Mouse (Mus musculus) neural tube, embryonic 11.5 days (tissue): ENCODE data around the gene Bsdc1. TPM values are rescaled to one million over a fixed set of nuclear protein-coding genes. Genes with fewer than 3 reads are reported as not detected.

ENCODE experiments used
- ATAC-seq: fragments of 200-750 bp; cut with Nextera tagmentation; 2 replicates; pipeline ENCODE4 v1.8.0; 2017; ENCODE audit warnings: moderate number of reproducible peaks, mild to moderate bottlenecking, moderate TSS enrichment, moderate library complexity; ENCODE audit not compliant: insufficient read depth, low FRiP score, low TSS enrichment
- DNase-seq: peaks from one replicate; pipeline ENCODE4 v3.0.0-alpha.2; 2015; ENCODE audit warnings: low spot score
- H3K27ac ChIP-seq: fragments of 300-500 bp; sonication (generic); 2 replicates; pipeline ENCODE4 v1.5.1; 2014; ENCODE audit warnings: low read depth, mild to moderate bottlenecking, low read length
- H3K27me3 ChIP-seq: fragments of 300-500 bp; sonication (generic); 2 replicates; pipeline ENCODE4 v1.6.1; 2014; ENCODE audit warnings: mild to moderate bottlenecking, low read length, mixed read lengths; ENCODE audit not compliant: control insufficient read depth, insufficient read depth
- H3K36me3 ChIP-seq: fragments of 300-500 bp; sonication (generic); 2 replicates; pipeline ENCODE4 v1.6.1; 2014; ENCODE audit warnings: mild to moderate bottlenecking, low read length, moderate library complexity, mixed read lengths; ENCODE audit not compliant: control insufficient read depth, insufficient read depth
- H3K4me1 ChIP-seq: fragments of 300-500 bp; sonication (generic); 2 replicates; pipeline ENCODE4 v1.6.1; 2014; ENCODE audit warnings: low read length, mixed read lengths; ENCODE audit not compliant: control insufficient read depth, insufficient read depth
- H3K4me2 ChIP-seq: fragments of 300-500 bp; sonication (generic); 2 replicates; pipeline ENCODE4 v1.6.1; 2014; ENCODE audit warnings: low read depth, mild to moderate bottlenecking, moderate library complexity
- H3K4me3 ChIP-seq: fragments of 300-500 bp; sonication (generic); 2 replicates; pipeline ENCODE4 v1.5.1; 2014; ENCODE audit warnings: low read depth, low read length
- H3K9ac ChIP-seq: fragments of 300-500 bp; sonication (generic); 2 replicates; pipeline ENCODE4 v1.6.1; 2014; ENCODE audit warnings: mild to moderate bottlenecking, low read length
- H3K9me3 ChIP-seq: fragments of 300-500 bp; sonication (generic); 2 replicates; pipeline ENCODE4 v1.6.1; 2016; ENCODE audit warnings: low read length; ENCODE audit not compliant: control insufficient read depth
- WGBS: fragments of 180-500 bp; shearing (Covaris S2); extraction: QIAGEN DNeasy Blood & Tissue Kit; methylation state at CpG from one replicate; pipeline ENCODE4 v1.1.7; 2014; 5-methylcytosine and 5-hydroxymethylcytosine counted together
- polyA plus RNA-seq: library from polyadenylated mRNA; unstranded; fragments of >200 nt; fragmentation: Nextera tagmentation; extraction: Ambion mirVana; gene quantifications from 2 replicates; pipeline ENCODE4 v1.2.1, GENCODE M21; 2014

The Bsdc1 gene
- polyA plus RNA-seq, 1 experiment from 2014 or later = 31.7 TPM

DNA sequence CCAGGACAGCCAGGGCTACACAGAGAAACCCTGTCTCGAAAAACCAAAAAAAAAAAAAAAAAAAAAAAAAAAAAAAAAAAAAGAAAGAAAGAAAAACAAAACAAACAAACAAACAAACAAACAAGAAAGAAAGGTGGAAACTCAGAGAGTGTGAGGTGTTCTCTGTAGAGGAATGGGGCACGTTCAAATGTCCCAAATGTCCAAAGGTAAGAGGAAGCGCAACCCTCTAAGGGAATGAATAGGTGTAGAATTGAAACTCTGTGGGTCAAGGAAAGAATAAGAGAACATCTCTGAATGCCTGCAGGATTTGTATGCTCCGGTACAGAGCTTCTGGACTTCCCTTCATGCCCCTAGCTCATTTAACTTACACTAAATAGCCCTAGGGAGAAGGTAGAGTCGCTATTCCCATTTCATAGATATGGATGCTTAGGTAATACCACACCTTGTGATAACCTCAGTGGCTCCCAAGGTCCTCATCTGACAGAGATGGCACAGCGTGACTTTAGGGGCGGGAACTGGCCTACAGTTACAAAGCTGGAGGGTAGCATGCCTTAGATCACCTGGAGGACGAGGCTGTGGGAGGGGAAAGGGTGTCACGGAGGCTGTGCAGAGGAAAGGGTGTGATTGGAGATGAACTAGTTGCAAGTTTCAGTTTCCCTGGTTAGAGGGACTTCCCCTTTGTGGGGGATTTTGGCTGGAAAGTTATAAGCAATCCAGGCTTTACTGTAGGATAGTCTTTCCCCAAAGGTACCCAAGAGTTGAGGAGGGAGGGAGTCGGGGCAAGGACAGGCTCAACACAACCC, 46.3 kb downstream of the Bsdc1 start:
- Histone ChIP-seq H3K36me3 (no peaks in the 10 kb centered on the region), H3K27me3 (no peaks in the 10 kb centered on the region), H3K4me1 (peaks cover 19% of the 10 kb centered on the region), H3K4me3 (no peak overlapping the region), H3K4me2 (no peak overlapping the region), H3K9ac (no peak overlapping the region), H3K27ac (no peak overlapping the region), H3K9me3 (no peaks in the 10 kb centered on the region)
- ATAC-seq = no peak
- no peak for DNase-seq
- 75% methylated on average over 9 of the region's 10 CpGs for WGBS

DNA sequence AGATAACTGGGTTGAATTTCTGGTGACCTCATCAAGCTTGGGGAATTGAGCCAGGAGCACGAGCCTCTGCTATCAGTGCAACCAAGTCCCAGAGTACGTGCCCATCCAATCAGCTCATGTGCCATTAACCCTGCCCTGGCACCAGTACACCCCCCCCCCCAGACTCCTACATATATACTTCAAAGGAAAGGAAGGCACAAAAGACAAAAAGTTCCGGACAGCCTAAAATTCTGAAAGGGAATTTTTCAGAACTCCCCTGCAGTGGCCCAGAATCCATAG, 46.8 kb downstream of the Bsdc1 start:
- H3K4me1 ChIP-seq = peaks cover 21% of the 10 kb centered on the region
- no peaks in the 10 kb centered on the region for H3K9me3 ChIP-seq
- no peaks in the 10 kb centered on the region for H3K36me3 ChIP-seq
- 66% methylated on average over 3 of the region's 3 CpGs for WGBS
- no peak for ATAC-seq
- no peaks in the 10 kb centered on the region for H3K27me3 ChIP-seq
- H3K9ac ChIP-seq = no peak overlapping the region
- no peak overlapping the region for H3K4me3 ChIP-seq
- no peak for DNase-seq
- no peak overlapping the region for H3K4me2 ChIP-seq
- H3K27ac ChIP-seq = no peak overlapping the region

DNA sequence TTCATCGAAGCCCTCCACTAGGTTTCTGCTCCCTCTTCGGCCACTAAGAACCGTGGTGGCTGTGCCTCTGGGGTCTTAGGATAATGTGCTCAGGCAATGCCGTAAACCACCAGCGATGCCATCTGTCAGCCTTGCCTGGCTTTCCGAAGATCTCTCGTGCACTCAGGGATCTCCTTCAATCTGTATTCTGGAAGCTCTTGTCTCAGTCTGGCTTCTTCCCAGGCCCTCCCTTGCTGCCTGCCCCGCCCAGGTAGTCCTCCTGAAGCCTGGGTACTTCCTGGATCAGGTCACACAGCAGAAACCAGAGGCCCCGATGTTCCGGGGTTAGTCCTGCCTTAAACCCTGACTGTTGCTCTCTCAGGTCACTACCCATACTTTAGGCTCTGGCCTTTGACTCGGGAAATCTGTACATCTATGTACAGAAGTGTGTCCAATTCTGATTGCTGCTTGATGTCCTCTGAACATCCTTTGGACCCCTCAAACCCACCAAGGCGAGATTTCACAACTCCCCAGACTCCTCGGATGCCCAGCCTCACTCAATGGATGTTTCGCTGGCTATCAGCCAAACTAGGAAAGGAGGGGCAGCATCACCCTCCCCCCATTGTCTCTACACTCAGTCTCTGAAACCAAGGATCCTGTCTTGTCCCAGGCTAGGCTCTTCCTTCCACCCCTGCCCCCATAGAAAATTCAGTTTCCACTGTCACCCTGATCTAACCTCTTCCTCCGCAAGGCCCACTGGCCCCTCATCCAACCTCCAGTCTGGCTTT, 47.6 kb downstream of the Bsdc1 start:
- WGBS = 62% methylated on average over 15 of the region's 15 CpGs
- Histone ChIP-seq H3K27me3 (no peaks in the 10 kb centered on the region), H3K4me2 (no peak overlapping the region), H3K4me3 (no peak overlapping the region), H3K4me1 (peaks cover 21% of the 10 kb centered on the region), H3K36me3 (no peaks in the 10 kb centered on the region), H3K27ac (0 out of 2 replicates have a peak overlapping the region, but pooled peaks have one; percentile 14), H3K9ac (no peak overlapping the region), H3K9me3 (no peaks in the 10 kb centered on the region)
- ATAC-seq = no peak
- DNase-seq = no peak

DNA sequence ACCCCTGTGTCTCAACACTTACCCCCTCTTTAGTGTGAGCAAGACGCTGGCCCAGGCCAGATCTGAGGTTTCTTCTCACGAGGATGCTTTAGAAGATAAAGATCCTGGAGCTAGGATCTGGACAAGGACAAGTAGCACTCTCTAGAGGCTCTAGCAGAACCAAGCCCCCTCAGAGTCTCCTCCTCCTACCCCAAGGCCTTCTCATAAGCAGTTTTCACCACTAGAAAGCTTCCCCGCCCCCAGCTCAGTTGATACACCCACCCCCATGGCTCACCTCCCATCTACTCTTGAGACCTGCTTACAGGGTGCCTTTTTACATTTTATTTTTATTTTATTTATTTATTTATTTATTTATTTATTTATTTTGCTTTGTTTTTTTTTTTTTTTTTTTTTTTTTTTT, 48.3 kb downstream of the Bsdc1 start:
- DNase-seq = no peak
- Histone ChIP-seq H3K27ac (0 out of 2 replicates have a peak overlapping the region, but pooled peaks have one; percentile 14), H3K9ac (no peak overlapping the region), H3K4me1 (peaks cover 21% of the 10 kb centered on the region), H3K36me3 (no peaks in the 10 kb centered on the region), H3K9me3 (no peaks in the 10 kb centered on the region), H3K27me3 (no peaks in the 10 kb centered on the region), H3K4me2 (no peak overlapping the region), H3K4me3 (no peak overlapping the region)
- no peak for ATAC-seq
- 75% methylated on average over 3 of the region's 3 CpGs for WGBS

DNA sequence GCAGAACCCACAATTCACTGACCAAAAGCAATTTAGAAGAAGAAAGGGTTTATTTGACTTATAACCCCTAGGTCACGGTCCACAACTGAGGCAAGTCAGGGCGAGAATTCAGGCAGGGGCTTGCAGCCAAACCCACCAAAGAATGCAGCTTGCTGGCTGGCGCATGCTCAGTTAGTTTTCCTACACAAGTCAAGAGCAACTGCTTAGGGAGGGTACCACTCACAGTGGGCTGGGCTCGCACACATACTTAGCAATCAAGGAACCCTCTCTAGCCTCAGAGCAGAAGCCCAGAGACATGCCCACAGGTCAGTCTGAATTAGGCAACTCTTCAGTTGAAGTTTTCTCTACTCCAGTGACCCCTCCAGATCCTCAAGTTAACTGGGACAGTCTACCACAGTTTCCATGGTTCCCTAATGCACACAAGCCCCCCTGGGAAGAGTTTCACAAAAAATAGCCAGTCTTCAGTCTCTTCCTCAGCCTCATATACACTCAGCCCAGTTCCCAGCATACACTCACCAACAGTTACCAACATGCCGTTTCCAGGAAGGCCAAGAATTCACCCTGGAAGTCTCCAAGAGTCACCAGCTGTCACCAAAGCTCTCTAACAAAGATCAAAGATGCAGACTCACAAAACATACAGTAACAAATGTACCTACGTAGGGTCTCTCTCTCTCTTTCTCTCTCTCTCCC, 49.5 kb downstream of the Bsdc1 start:
- peaks cover 23% of the 10 kb centered on the region for H3K4me1 ChIP-seq
- 0 out of 2 replicates have a peak overlapping the region, but pooled peaks have one; percentile 18 for H3K9ac ChIP-seq
- peak overlapping the region; percentile 83 for H3K27ac ChIP-seq
- DNase-seq = no peak
- H3K36me3 ChIP-seq = 0 out of 2 replicates have a peak, but pooled peaks cover 2% of the 10 kb centered on the region
- ATAC-seq = no peak
- H3K9me3 ChIP-seq = no peaks in the 10 kb centered on the region
- WGBS = 49% methylated on average over 6 of the region's 6 CpGs
- H3K27me3 ChIP-seq = no peaks in the 10 kb centered on the region
- no peak overlapping the region; the same call in 1 of the 2 replicates for H3K4me2 ChIP-seq
- no peak overlapping the region for H3K4me3 ChIP-seq

DNA sequence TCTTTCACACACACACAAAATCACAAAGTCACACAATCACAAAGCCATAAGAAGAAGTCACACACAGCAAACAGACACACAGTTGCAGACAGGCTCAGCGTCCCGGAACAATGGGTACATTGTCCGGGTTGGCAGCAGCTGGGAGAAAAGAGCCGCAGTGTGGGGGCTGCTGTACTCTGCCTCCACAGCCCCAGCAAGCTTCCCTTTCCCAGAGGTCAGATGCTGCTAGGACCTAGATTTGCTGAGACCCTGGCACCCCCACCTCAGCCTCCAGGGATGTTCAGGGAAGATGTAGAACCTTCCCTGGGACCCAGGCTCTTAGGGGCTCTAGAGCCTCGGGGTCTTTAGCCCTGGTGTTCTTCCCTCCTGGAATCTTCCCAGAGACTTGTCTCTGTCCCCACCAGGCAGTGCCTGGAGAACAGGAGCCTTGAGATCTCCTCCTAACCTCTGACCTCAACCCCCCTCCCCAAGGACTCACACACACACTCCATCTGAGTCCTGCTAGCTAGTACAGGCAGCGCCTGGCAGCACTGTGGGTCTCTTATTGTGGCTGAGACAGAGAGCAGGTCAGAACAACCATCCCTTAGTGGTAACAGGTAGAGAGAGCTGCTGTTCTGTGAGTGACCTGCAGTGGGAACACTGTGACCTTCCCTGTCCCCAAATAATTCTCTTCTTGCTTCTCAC, 50.2 kb downstream of the Bsdc1 start:
- H3K4me2 ChIP-seq = peak overlapping the region; percentile 15; the same call in 1 of the 2 replicates
- ATAC-seq = no peak
- 30% methylated on average over 6 of the region's 6 CpGs for WGBS
- H3K27me3 ChIP-seq = no peaks in the 10 kb centered on the region
- peak; percentile 60 for DNase-seq
- H3K4me1 ChIP-seq = peaks cover 23% of the 10 kb centered on the region
- 0 out of 2 replicates have a peak, but pooled peaks cover 2% of the 10 kb centered on the region for H3K36me3 ChIP-seq
- peak overlapping the region; percentile 18; the same call in 1 of the 2 replicates for H3K9ac ChIP-seq
- no peaks in the 10 kb centered on the region for H3K9me3 ChIP-seq
- H3K27ac ChIP-seq = peak overlapping the region; percentile 83
- H3K4me3 ChIP-seq = no peak overlapping the region

DNA sequence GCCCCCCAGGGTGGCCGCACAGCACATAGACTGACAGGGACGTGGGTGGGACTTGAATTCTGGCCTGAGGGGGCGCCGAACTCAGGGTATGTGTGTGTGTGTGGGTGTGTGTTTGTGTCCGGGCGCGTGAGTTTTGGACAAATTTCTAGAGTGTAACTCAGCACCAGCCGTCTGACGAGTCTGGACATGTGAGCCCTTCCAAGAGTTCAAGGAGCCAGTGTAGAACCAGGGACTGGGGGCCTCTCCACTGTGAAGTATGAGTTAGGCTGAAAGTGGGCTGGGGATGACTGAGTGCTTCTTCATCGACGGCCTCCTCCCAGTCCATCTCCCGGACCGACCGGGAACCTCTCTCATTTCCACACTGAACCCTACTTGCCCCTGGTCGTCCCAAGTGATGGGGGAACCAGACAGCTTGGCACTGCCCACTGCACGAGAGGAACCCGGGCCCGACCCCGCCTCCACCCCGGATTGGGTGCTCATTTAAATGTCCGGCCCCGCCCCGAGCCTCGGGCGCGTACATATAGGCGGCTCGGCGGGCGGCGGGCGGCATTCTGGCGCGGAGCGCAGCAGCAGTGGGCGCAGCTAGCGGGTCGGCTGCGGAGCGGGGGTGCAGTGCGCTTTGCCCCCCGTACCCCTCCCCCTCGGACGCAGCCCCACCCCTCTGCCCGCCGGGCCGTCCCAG, 51.8 kb downstream of the Bsdc1 start, which contains the start of gene Marcksl1:
Marcksl1 (plus strand) TSS at position 496 of the 682 bp plus-strand sequence.
- H3K4me1 ChIP-seq = peaks cover 23% of the 10 kb centered on the region

DNA sequence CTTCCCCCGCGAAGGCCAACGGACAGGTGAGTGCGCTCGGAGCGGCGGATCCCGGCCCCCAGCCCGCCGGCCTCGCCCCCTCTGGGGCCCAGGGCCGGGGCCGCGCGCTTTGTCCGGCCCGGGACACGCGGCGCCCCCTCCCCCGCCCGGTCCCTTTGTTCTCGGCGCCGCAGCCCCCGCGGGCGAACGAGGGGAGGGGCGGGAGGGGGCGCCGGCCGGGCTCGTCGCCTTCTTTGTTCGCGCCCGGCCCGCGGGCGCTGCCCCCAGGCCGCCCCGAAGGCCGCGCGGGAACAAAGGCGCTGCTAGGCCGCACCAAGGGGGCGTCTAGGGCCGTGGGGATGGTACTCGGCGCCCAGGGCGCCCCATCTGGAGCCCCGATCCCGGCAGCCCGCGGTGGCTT, 52.5 kb downstream of the Bsdc1 start:
- peak; percentile 17; the same call in 1 of the 2 replicates for ATAC-seq
- Histone ChIP-seq H3K4me2 (peak overlapping the region; percentile 65), H3K27ac (peak overlapping the region; percentile 96), H3K9ac (peak overlapping the region; percentile 100), H3K27me3 (no peaks in the 10 kb centered on the region), H3K36me3 (peaks cover 7% of the 10 kb centered on the region), H3K4me1 (peaks cover 23% of the 10 kb centered on the region), H3K4me3 (peak overlapping the region; percentile 72), H3K9me3 (no peaks in the 10 kb centered on the region)
- WGBS = 1% methylated on average over 41 of the region's 57 CpGs
- peak; percentile 64 for DNase-seq

More for the DNA sequence above, 51.8 kb downstream of the Bsdc1 start, which contains the start of gene Marcksl1:
- DNase-seq (peak; percentile 92), ATAC-seq (peak; percentile 81)
- 8% methylated on average over 41 of the region's 47 CpGs for WGBS
- H3K4me2 ChIP-seq = peak within 1 kb of the TSS; percentile 65
- H3K9me3 ChIP-seq = no peaks in the 10 kb centered on the region
- peak within 1 kb of the TSS; percentile 96 for H3K27ac ChIP-seq
- peak within 1 kb of the TSS; percentile 72 for H3K4me3 ChIP-seq
- peaks cover 7% of the 10 kb centered on the region for H3K36me3 ChIP-seq
- no peaks in the 10 kb centered on the region for H3K27me3 ChIP-seq
- H3K9ac ChIP-seq = peak within 1 kb of the TSS; percentile 100
